Mouse (Mus musculus): ENCODE measurements around the gene Vav3. TPM values are rescaled to one million over a fixed set of nuclear protein-coding genes. Genes with fewer than 3 reads are reported as not detected.

The Vav3 gene
- polyA plus RNA-seq, 1 experiment from 2014 or later = 6.6 TPM

DNA sequence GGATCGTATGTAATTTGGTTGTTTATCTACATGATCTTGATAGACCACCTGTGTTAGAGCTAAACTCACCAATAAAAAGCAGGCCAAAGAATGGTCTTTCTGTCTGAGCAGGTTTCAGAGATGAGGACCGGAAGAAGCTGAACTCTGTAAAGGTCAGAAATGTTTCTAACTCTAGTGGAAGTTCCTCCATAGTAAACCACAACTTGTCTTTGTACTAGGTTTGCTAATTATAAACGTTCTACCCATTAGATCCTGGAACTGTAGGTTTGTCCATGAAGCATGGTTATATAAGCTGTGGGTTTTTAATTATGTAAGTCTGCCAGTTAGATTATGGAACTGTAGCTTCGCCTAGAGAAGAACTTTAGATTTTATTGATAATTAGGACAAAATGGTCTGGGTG, 20.3 kb downstream of the Vav3 start:
- ATAC-seq (replicated peaks) = no peak
- Histone ChIP-seq H3K9me3 (no peaks in the 10 kb centered on the region), H3K4me1 (no peaks in the 10 kb centered on the region), H3K36me3 (no peaks in the 10 kb centered on the region), H3K9ac (replicated peaks) (no peak overlapping the region), H3K27me3 (no peaks in the 10 kb centered on the region), H3K4me3 (no peak overlapping the region), H3K27ac (replicated peaks) (no peak overlapping the region), H3K4me2 (replicated peaks) (no peak overlapping the region)
- WGBS = 91% methylated on average over 4 of the region's 4 CpGs

GRCm38 (mm10) chr3:109361882-109362281, 21.4 kb downstream of the Vav3 start:
- Histone ChIP-seq H3K4me2 (replicated peaks) (no peak overlapping the region), H3K36me3 (no peaks in the 10 kb centered on the region), H3K27ac (replicated peaks) (no peak overlapping the region), H3K27me3 (no peaks in the 10 kb centered on the region), H3K4me3 (no peak overlapping the region), H3K9ac (replicated peaks) (no peak overlapping the region), H3K4me1 (0 out of 2 replicates have a peak, but pooled peaks cover 5% of the 10 kb centered on the region), H3K9me3 (no peaks in the 10 kb centered on the region)
- WGBS = 83% methylated on average over 5 of the region's 5 CpGs
- no peak for ATAC-seq (replicated peaks)

GRCm38 (mm10) chr3:109362310-109362709, 21.9 kb downstream of the Vav3 start:
- H3K27ac ChIP-seq (replicated peaks) = no peak overlapping the region
- H3K4me2 ChIP-seq (replicated peaks) = no peak overlapping the region
- no peak overlapping the region for H3K4me3 ChIP-seq
- H3K27me3 ChIP-seq = no peaks in the 10 kb centered on the region
- no peak overlapping the region for H3K9ac ChIP-seq (replicated peaks)
- H3K36me3 ChIP-seq = no peaks in the 10 kb centered on the region
- no peak for ATAC-seq (replicated peaks)
- 0 out of 2 replicates have a peak, but pooled peaks cover 5% of the 10 kb centered on the region for H3K4me1 ChIP-seq
- H3K9me3 ChIP-seq = no peaks in the 10 kb centered on the region
- 82% methylated on average over 3 of the region's 3 CpGs for WGBS

DNA sequence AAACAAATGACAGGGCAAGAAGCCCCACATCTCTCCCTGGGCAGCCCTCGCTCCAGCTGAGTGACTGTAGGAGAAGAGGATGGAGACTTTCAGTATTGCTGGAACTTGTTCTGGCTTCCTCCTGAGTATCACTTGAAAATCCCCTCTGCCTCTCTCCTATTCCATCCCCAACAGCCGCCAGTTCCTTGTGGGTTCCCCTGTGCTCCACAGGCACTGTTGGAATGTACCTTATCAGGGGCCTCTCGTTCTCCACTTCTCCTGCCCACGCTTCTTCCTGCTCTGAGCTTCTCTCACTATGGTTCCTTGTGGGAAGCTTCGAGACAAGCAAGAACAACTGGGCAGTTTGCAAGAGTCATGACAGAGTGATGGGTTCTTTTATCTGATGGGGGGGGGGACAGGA, 23.1 kb downstream of the Vav3 start:
- Histone ChIP-seq H3K27me3 (no peaks in the 10 kb centered on the region), H3K36me3 (no peaks in the 10 kb centered on the region), H3K9me3 (no peaks in the 10 kb centered on the region), H3K27ac (replicated peaks) (no peak overlapping the region), H3K9ac (replicated peaks) (no peak overlapping the region), H3K4me3 (no peak overlapping the region), H3K4me2 (replicated peaks) (no peak overlapping the region), H3K4me1 (0 out of 2 replicates have a peak, but pooled peaks cover 5% of the 10 kb centered on the region)
- 80% methylated on average over 5 of the region's 5 CpGs for WGBS
- ATAC-seq (replicated peaks) = no peak

- Histone ChIP-seq H3K27me3 (no peaks in the 10 kb centered on the region), H3K4me3 (no peak overlapping the region), H3K9me3 (no peaks in the 10 kb centered on the region), H3K9ac (replicated peaks) (no peak overlapping the region), H3K27ac (replicated peaks) (no peak overlapping the region), H3K36me3 (no peaks in the 10 kb centered on the region), H3K4me2 (replicated peaks) (no peak overlapping the region), H3K4me1 (0 out of 2 replicates have a peak, but pooled peaks cover 5% of the 10 kb centered on the region)
- ATAC-seq (replicated peaks) = no peak
- 93% methylated on average over 2 of the region's 2 CpGs for WGBS
Observed at GRCm38 (mm10) chr3:109365875-109366274, 25.4 kb downstream of the Vav3 start.

GRCm38 (mm10) chr3:109366411-109366851, 26.0 kb downstream of the Vav3 start:
- Histone ChIP-seq H3K4me2 (replicated peaks) (no peak overlapping the region), H3K36me3 (no peaks in the 10 kb centered on the region), H3K9me3 (no peaks in the 10 kb centered on the region), H3K27me3 (no peaks in the 10 kb centered on the region), H3K27ac (replicated peaks) (no peak overlapping the region), H3K4me1 (0 out of 2 replicates have a peak, but pooled peaks cover 5% of the 10 kb centered on the region), H3K4me3 (no peak overlapping the region), H3K9ac (replicated peaks) (no peak overlapping the region)
- peak; percentile 55; the same call in 1 of the 2 replicates for ATAC-seq (replicated peaks)
- 40% methylated on average over 7 of the region's 7 CpGs for WGBS

- 66% methylated on average over 9 of the region's 9 CpGs for WGBS
- no peak overlapping the region for H3K9ac ChIP-seq (replicated peaks)
- H3K4me1 ChIP-seq = 0 out of 2 replicates have a peak, but pooled peaks cover 5% of the 10 kb centered on the region
- H3K27ac ChIP-seq (replicated peaks) = no peak overlapping the region
- H3K27me3 ChIP-seq = no peaks in the 10 kb centered on the region
- no peaks in the 10 kb centered on the region for H3K9me3 ChIP-seq
- peak; percentile 41; the same call in 1 of the 2 replicates for ATAC-seq (replicated peaks)
- no peaks in the 10 kb centered on the region for H3K36me3 ChIP-seq
- H3K4me2 ChIP-seq (replicated peaks) = no peak overlapping the region
- no peak overlapping the region for H3K4me3 ChIP-seq
Observed at GRCm38 (mm10) chr3:109368383-109369289, 28.2 kb downstream of the Vav3 start.

- no peak overlapping the region for H3K4me3 ChIP-seq
- H3K36me3 ChIP-seq = no peaks in the 10 kb centered on the region
- H3K4me2 ChIP-seq (replicated peaks) = no peak overlapping the region
- no peak for ATAC-seq (replicated peaks)
- H3K27ac ChIP-seq (replicated peaks) = no peak overlapping the region
- no peak overlapping the region for H3K9ac ChIP-seq (replicated peaks)
- 0 out of 2 replicates have a peak, but pooled peaks cover under 1% of the 10 kb centered on the region for H3K4me1 ChIP-seq
- 0% methylated on average over 1 of the region's 1 CpGs for WGBS
- no peaks in the 10 kb centered on the region for H3K9me3 ChIP-seq
- H3K27me3 ChIP-seq = no peaks in the 10 kb centered on the region
Observed at GRCm38 (mm10) chr3:109371576-109371975, 31.1 kb downstream of the Vav3 start.

- no peak overlapping the region for H3K4me2 ChIP-seq (replicated peaks)
- H3K27ac ChIP-seq (replicated peaks) = no peak overlapping the region
- WGBS = 86% methylated on average over 4 of the region's 4 CpGs
- H3K36me3 ChIP-seq = no peaks in the 10 kb centered on the region
- H3K9ac ChIP-seq (replicated peaks) = no peak overlapping the region
- H3K4me1 ChIP-seq = no peaks in the 10 kb centered on the region
- no peak overlapping the region for H3K4me3 ChIP-seq
- no peak for ATAC-seq (replicated peaks)
- no peaks in the 10 kb centered on the region for H3K27me3 ChIP-seq
- H3K9me3 ChIP-seq = no peaks in the 10 kb centered on the region
Observed at GRCm38 (mm10) chr3:109372678-109373077, 32.2 kb downstream of the Vav3 start.

GRCm38 (mm10) chr3:109378278-109378677, 37.8 kb downstream of the Vav3 start:
- Histone ChIP-seq H3K27ac (replicated peaks) (no peak overlapping the region), H3K4me2 (replicated peaks) (no peak overlapping the region), H3K36me3 (no peaks in the 10 kb centered on the region), H3K4me1 (no peaks in the 10 kb centered on the region), H3K9me3 (no peaks in the 10 kb centered on the region), H3K4me3 (no peak overlapping the region), H3K9ac (replicated peaks) (no peak overlapping the region), H3K27me3 (no peaks in the 10 kb centered on the region)
- 60% methylated on average over 4 of the region's 4 CpGs for WGBS
- no peak for ATAC-seq (replicated peaks)

- Histone ChIP-seq H3K36me3 (no peaks in the 10 kb centered on the region), H3K4me1 (no peaks in the 10 kb centered on the region), H3K4me3 (no peak overlapping the region), H3K9ac (replicated peaks) (no peak overlapping the region), H3K9me3 (no peaks in the 10 kb centered on the region), H3K27me3 (no peaks in the 10 kb centered on the region), H3K4me2 (replicated peaks) (no peak overlapping the region), H3K27ac (replicated peaks) (no peak overlapping the region)
- ATAC-seq (replicated peaks) = no peak
- 71% methylated on average over 6 of the region's 6 CpGs for WGBS
Observed at GRCm38 (mm10) chr3:109378684-109379083, 38.2 kb downstream of the Vav3 start.

GRCm38 (mm10) chr3:109388730-109389129, 48.3 kb downstream of the Vav3 start:
- Histone ChIP-seq H3K4me3 (no peak overlapping the region), H3K27me3 (no peaks in the 10 kb centered on the region), H3K27ac (replicated peaks) (no peak overlapping the region), H3K9ac (replicated peaks) (no peak overlapping the region), H3K4me1 (no peaks in the 10 kb centered on the region), H3K36me3 (no peaks in the 10 kb centered on the region), H3K9me3 (no peaks in the 10 kb centered on the region), H3K4me2 (replicated peaks) (no peak overlapping the region)
- ATAC-seq (replicated peaks) = no peak
- WGBS = 94% methylated on average over 10 of the region's 10 CpGs

Data from forebrain, embryonic 15.5 days (tissue).